Mouse (Mus musculus) kidney, embryonic 16.5 days (tissue): ENCODE measurements around the gene Rhoc. TPM values are rescaled to one million over a fixed set of nuclear protein-coding genes. Genes with fewer than 3 reads are reported as not detected.

ENCODE experiments used
- ATAC-seq: fragments of 200-750 bp; cut with Nextera tagmentation; 2 replicates; pipeline ENCODE4 v1.8.0; 2017; ENCODE audit warnings: moderate TSS enrichment; ENCODE audit not compliant: low FRiP score, low TSS enrichment
- H3K27ac ChIP-seq: fragments of 300-500 bp; sonication (generic); 2 replicates; pipeline ENCODE4 v1.5.1; 2014; ENCODE audit warnings: low read length
- H3K27me3 ChIP-seq: fragments of 300-500 bp; sonication (generic); 2 replicates; pipeline ENCODE4 v1.6.1; 2014; ENCODE audit warnings: low read length, control low read depth, mixed read lengths; ENCODE audit not compliant: insufficient read depth
- H3K36me3 ChIP-seq: fragments of 300-500 bp; sonication (generic); 2 replicates; pipeline ENCODE4 v1.6.1; 2014; ENCODE audit warnings: low read length, control low read depth, mixed read lengths; ENCODE audit not compliant: insufficient read depth
- H3K4me1 ChIP-seq: fragments of 300-500 bp; sonication (generic); 2 replicates; pipeline ENCODE4 v1.6.1; 2014; ENCODE audit warnings: low read length, control low read depth, mixed read lengths; ENCODE audit not compliant: insufficient read depth
- H3K4me2 ChIP-seq: fragments of 300-500 bp; sonication (generic); replicated peaks from 2 replicates; pipeline ENCODE4 v1.6.1; 2014; ENCODE audit warnings: low read depth, low read length
- H3K4me3 ChIP-seq: fragments of 300-500 bp; sonication (generic); 2 replicates; pipeline ENCODE4 v1.5.1; 2014; ENCODE audit warnings: mild to moderate bottlenecking, low read length
- H3K9ac ChIP-seq: fragments of 300-500 bp; sonication (generic); replicated peaks from 2 replicates; pipeline ENCODE4 v1.6.1; 2014; ENCODE audit warnings: low read length
- H3K9me3 ChIP-seq: fragments of 300-500 bp; sonication (generic); 2 replicates; pipeline ENCODE4 v1.6.1; 2016; ENCODE audit warnings: low read length, control low read depth
- WGBS: fragments of 180-500 bp; shearing (Covaris S2); extraction: QIAGEN DNeasy Blood & Tissue Kit; methylation state at CpG from one replicate; pipeline ENCODE4 v1.1.7; 2014; 5-methylcytosine and 5-hydroxymethylcytosine counted together
- polyA plus RNA-seq: library from polyadenylated mRNA; unstranded; fragments of >200 nt; fragmentation: Nextera tagmentation; extraction: Ambion mirVana; gene quantifications from 2 replicates; pipeline ENCODE4 v1.2.1, GENCODE M21; 2015

The Rhoc gene
- polyA plus RNA-seq, 1 experiment from 2014 or later = 146 TPM

DNA sequence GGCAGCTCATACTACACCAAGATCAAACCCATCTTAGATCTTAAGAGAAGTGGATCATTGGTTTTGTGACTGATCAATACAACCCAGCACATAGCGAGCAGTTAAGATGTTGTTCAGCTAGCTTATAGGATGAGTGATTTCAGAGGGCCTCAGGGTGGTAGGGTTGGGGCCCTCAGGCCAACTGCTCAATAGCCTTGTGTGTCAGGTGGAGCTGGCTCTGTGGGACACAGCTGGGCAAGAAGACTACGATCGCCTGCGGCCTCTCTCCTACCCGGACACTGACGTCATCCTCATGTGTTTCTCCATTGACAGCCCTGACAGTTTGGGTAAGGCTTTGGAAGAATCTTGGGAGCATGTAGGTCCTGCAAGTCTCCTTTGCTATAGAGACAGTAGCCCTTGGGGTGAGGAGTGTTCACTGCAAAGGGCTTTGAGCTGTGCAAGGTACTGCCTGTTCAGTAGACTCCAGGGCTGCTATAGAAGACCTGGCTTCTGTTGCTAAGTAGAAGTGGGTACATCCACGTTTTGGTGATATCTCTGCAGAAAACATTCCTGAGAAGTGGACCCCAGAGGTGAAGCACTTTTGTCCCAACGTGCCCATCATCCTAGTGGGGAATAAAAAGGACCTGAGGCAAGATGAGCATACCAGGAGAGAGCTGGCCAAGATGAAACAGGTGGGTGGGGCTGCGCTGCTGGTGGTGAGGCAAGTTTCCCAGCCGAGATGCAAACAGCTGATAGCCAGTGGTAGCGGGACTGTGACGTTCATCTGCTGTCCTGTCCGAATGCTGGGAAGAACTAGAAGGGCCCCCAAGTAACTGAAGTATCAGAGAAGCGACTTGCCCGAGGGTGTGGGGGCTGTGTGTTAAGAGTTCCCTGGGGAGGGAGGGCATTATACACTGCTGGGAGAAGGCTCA lies 4.4 kb downstream of the Rhoc start:
- H3K4me1 ChIP-seq = peaks cover 74% of the 10 kb centered on the region
- no peak for ATAC-seq
- H3K36me3 ChIP-seq = peaks cover 38% of the 10 kb centered on the region
- peak overlapping the region; percentile 94; the same call in 1 of the 2 replicates for H3K27ac ChIP-seq
- no peaks in the 10 kb centered on the region for H3K9me3 ChIP-seq
- no peak overlapping the region for H3K9ac ChIP-seq
- H3K4me2 ChIP-seq = no peak overlapping the region
- H3K4me3 ChIP-seq = no peak overlapping the region
- WGBS = 66% methylated on average over 15 of the region's 15 CpGs
- no peaks in the 10 kb centered on the region for H3K27me3 ChIP-seq

DNA sequence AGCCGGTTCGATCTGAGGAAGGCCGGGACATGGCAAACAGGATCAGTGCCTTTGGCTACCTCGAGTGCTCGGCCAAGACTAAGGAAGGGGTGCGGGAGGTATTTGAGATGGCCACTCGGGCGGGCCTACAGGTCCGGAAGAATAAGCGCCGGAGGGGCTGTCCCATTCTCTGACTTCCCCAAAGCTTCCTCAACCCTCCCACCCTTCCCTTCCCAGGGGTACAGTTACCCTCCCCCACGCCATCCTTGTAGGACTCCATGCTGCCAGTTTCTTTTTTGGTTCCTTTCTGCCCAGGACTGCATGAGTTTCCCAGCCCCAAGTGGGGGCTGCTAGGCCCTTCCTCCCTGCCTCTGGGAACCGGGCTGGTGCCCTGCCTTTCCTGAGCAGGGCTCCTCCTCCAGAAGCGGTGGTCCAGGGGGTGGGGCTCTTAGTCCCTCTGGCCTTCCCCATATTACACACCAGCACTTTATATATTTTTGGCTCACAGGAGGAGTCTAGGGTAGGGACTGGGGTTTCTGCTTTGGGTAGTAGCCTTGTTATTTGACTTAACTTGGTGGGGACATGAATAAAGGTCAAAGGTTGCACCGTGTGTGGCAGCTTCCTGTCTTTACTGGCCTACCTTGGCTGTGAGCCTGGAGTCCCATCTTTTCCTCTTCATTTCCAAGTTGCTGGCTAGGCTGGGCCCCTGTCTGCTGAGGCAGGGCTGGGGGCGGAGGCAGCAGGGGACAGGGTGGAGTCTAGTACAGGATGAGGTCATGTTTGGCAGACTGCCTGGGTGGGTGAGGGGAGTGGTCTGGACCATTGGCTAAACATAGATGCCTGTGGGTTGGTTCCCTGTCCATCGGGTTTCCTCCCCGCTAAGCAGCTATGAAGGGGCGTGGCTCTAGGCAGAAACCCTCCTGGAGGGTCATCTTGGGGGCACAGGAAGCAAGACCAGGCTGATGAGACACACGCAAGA lies 6.0 kb downstream of the Rhoc start:
- Histone ChIP-seq H3K36me3 (peaks cover 46% of the 10 kb centered on the region), H3K9ac (peak overlapping the region; percentile 53), H3K4me1 (peaks cover 68% of the 10 kb centered on the region), H3K4me2 (peak overlapping the region; percentile 21; the same call in 1 of the 2 replicates), H3K9me3 (no peaks in the 10 kb centered on the region), H3K27me3 (no peaks in the 10 kb centered on the region), H3K4me3 (no peak overlapping the region), H3K27ac (peak overlapping the region; percentile 94)
- peak; percentile 93 for ATAC-seq
- 41% methylated on average over 20 of the region's 20 CpGs for WGBS

DNA sequence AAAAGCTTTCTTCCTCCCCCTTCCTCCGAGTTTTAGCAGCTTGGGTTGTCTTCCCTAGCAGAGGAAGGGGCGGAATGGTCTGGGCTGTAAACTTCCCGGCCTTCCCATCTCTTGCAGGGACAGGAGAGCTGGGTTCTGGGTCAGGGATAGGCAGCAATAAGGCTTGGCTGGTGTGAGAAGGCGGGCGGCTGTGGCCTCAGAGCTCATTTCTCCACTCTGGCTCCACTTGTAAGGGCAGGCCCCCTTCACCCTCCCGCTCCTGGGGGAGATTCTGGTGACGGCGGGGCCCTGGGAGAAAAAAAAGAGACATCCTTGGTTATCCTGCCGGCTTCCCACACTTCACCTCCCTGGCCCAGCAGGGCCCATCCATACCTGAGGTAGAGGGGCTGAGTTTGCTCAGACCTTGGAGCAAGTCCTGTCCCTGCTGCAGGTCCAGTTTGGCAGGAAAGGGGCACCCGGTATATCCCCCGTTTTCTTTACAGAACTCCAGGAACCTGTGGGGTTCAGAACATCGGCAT lies 6.8 kb downstream of the Rhoc start:
- H3K4me1 ChIP-seq = peaks cover 59% of the 10 kb centered on the region
- H3K27ac ChIP-seq = peak overlapping the region; percentile 94
- H3K9ac ChIP-seq = no peak overlapping the region; the same call in 1 of the 2 replicates
- H3K9me3 ChIP-seq = no peaks in the 10 kb centered on the region
- 42% methylated on average over 12 of the region's 12 CpGs for WGBS
- H3K4me2 ChIP-seq = 0 out of 2 replicates have a peak overlapping the region, but pooled peaks have one; percentile 21
- ATAC-seq = 0 out of 2 replicates have a peak, but pooled peaks have one; percentile 2
- peaks cover 55% of the 10 kb centered on the region for H3K36me3 ChIP-seq
- H3K4me3 ChIP-seq = no peak overlapping the region
- no peaks in the 10 kb centered on the region for H3K27me3 ChIP-seq

DNA sequence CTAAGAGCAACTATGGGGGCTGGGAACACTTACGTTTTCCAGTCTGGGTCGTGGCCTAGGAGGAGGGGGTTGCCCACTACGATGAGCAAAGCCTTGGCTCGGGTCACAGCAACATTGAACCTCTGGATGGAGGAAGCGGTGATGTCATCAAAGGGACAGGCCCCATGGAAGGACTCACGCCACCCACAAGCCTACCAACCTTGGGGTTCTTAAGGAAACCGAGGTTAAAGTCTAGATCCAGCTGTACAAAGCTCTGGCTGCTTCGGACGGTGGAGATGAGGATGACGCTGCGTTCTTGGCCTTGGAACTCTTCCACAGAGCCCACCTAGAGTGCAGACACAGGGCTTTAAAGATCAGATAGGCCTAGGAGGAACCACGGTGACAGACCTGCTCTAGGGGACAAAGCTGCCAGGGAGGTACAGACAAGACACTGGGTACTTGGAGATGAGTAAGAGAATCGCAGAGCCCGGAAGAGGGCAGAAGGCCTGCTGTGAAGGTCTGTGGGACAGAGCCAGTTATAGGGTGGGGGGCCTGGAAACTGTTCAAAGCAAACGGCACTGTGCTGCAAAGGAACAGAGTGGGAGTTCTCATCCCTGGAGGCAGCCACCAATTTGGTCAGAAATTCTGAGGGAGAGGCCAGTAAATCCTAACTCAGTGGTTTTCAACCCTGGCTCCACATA lies 7.6 kb downstream of the Rhoc start:
- Histone ChIP-seq H3K4me1 (peaks cover 52% of the 10 kb centered on the region), H3K36me3 (peaks cover 63% of the 10 kb centered on the region), H3K4me3 (no peak overlapping the region), H3K9ac (no peak overlapping the region), H3K27ac (peak overlapping the region; percentile 94; the same call in 1 of the 2 replicates), H3K27me3 (no peaks in the 10 kb centered on the region), H3K4me2 (no peak overlapping the region), H3K9me3 (no peaks in the 10 kb centered on the region)
- 59% methylated on average over 15 of the region's 15 CpGs for WGBS
- no peak for ATAC-seq

DNA sequence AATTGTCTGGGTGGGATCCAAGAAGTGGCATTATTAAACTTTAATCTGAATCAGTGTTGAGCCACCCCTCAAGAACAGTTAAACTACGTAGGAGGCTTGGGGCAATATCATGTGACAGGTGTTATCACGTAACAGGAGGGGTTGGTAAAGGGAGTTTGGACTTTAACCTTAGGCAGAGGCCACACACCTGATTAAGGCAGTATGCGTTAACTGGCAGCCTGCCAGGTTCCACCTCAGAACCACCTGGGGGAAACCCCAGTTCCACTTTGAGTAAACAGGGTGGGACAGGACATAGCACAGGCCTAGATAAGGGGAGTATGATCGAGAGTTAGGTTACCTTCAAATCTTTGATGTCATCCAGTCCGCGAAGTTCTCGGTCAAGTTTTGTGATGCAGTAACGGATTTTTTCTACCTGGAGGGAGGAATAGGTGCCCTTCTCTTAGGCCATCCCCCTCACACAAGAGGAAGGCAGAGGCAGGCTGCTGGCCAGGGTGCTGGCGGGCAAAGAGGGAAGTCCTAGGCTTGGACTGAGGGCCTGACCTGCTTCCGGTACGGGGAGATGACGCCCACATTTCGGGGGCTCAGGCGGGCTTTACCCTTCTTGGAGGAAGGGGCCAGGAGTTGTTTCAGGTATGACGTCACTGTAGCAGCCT lies 8.4 kb downstream of the Rhoc start:
- peaks cover 44% of the 10 kb centered on the region for H3K4me1 ChIP-seq
- H3K36me3 ChIP-seq = peaks cover 70% of the 10 kb centered on the region

DNA sequence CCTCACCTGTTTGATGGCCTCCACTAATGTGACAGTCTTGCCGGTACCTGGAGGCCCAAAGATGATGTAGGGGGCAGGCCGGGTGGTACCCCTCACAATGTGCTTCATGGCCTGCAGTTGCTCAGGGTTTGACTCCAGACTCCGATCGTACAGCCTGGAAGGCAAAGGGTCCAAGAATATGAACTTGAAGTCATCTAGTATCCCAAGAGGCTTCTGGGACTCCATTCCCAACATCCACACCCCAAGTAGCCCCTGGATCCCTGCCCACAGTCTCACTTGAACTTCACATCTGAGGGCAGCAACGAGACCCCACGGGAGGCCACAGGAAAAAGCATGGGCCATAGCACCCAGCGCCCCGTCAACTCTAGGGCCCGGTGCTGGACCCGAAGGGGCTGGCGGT lies 12.5 kb downstream of the Rhoc start:
- peaks cover 68% of the 10 kb centered on the region for H3K36me3 ChIP-seq
- no peak overlapping the region for H3K4me3 ChIP-seq
- WGBS = 94% methylated on average over 11 of the region's 11 CpGs
- H3K27me3 ChIP-seq = no peaks in the 10 kb centered on the region
- no peak overlapping the region for H3K4me2 ChIP-seq
- ATAC-seq = no peak
- no peak overlapping the region for H3K9ac ChIP-seq
- H3K9me3 ChIP-seq = no peaks in the 10 kb centered on the region
- H3K27ac ChIP-seq = no peak overlapping the region
- H3K4me1 ChIP-seq = peaks cover 5% of the 10 kb centered on the region

More for the DNA sequence above, 8.4 kb downstream of the Rhoc start:
- Histone ChIP-seq H3K9ac (no peak overlapping the region), H3K9me3 (no peaks in the 10 kb centered on the region), H3K27ac (no peak overlapping the region; the same call in 1 of the 2 replicates), H3K4me2 (no peak overlapping the region), H3K27me3 (no peaks in the 10 kb centered on the region), H3K4me3 (no peak overlapping the region)
- WGBS = 73% methylated on average over 15 of the region's 15 CpGs
- ATAC-seq = no peak

DNA sequence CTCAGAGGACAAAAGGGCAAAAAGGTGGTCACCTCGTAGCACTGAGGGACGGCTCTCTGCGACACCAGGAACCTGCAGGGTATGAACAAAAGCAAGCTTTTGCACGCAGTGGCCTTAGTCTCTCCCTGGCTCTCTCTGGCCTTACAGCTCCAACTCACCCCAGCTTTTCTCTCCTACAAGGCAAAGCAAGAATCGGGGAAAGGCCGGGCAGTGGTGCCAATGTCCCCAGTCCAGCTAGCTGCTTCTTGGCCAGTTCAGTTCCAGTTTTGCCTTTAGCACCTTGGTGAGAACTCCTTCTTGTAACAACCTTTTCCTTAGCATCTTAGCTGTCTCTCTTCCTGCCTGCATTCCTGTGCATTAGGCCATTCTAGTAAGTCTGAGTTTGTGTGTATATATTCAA lies 13.3 kb downstream of the Rhoc start:
- Histone ChIP-seq H3K4me1 (no peaks in the 10 kb centered on the region), H3K9ac (no peak overlapping the region), H3K9me3 (no peaks in the 10 kb centered on the region), H3K4me3 (no peak overlapping the region), H3K36me3 (peaks cover 67% of the 10 kb centered on the region), H3K27ac (no peak overlapping the region), H3K4me2 (no peak overlapping the region), H3K27me3 (no peaks in the 10 kb centered on the region)
- 91% methylated on average over 6 of the region's 6 CpGs for WGBS
- no peak for ATAC-seq

DNA sequence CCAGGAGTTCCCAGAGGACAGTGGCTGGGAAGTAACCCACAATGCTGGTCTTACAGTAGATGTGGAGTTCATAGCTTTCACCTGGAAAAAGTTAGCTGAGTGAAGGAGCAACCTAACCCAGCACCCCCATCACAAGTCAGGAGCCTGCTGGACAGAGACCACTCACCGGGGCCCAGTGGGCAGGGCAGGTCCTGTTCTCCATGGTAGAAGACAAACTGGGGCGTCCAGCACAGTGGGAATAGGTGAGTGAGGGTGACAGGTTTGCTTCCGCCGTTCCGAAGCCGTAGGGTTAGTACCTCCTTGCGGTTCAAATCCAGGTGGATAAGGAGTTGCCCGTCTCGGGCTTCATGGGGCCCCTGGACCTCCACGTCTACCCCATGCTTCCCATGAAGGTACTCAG lies 16.1 kb downstream of the Rhoc start:
- no peaks in the 10 kb centered on the region for H3K27me3 ChIP-seq
- WGBS = 95% methylated on average over 10 of the region's 10 CpGs
- H3K4me3 ChIP-seq = no peak overlapping the region
- H3K9me3 ChIP-seq = no peaks in the 10 kb centered on the region
- H3K4me2 ChIP-seq = no peak overlapping the region
- H3K27ac ChIP-seq = no peak overlapping the region
- no peak overlapping the region for H3K9ac ChIP-seq
- no peaks in the 10 kb centered on the region for H3K4me1 ChIP-seq
- no peak for ATAC-seq
- H3K36me3 ChIP-seq = peaks cover 46% of the 10 kb centered on the region

DNA sequence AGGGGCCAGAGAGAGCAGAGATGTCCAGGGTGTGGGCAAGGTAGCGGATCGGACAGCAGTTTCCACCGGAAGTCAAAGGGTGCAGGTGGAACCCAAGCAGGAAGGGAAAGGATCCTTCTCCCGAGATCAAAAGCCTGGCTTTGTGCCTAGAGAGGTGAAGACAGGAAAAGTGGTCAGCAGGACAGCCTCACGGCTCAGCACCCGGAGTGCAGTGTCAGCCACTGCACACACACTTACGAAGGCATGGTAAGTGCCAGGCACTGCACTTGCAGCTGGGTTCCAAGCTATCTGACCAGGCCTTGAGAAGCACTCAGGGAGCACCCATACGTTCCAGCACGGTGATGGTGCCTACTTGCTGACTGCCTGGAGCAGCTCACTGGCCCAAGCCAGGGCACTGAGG lies 17.4 kb downstream of the Rhoc start:
- H3K27ac ChIP-seq = no peak overlapping the region
- ATAC-seq = peak; percentile 54
- peaks cover 34% of the 10 kb centered on the region for H3K36me3 ChIP-seq
- no peaks in the 10 kb centered on the region for H3K27me3 ChIP-seq
- no peak overlapping the region for H3K4me3 ChIP-seq
- no peak overlapping the region for H3K4me2 ChIP-seq
- 72% methylated on average over 9 of the region's 9 CpGs for WGBS
- no peaks in the 10 kb centered on the region for H3K9me3 ChIP-seq
- H3K4me1 ChIP-seq = no peaks in the 10 kb centered on the region
- H3K9ac ChIP-seq = no peak overlapping the region
